Mouse (Mus musculus) inflammation-experienced regulatory T-cells, adult 6 months (primary cell): Measurements from ENCODE around the gene Olfr1493-ps1. TPM values are rescaled to one million over a fixed set of nuclear protein-coding genes. Genes with fewer than 3 reads are reported as not detected.

Experiments used
- ATAC-seq: one replicate; pipeline ENCODE4 v1.8.0; 2017
- polyA plus RNA-seq, 3 experiments: library from polyadenylated mRNA; unstranded; fragments of 100-300 nt; shearing (Covaris generic); gene quantifications; one replicate each; pipeline ENCODE4 v1.2.1; 2017

Gene Olfr1493-ps1
- polyA plus RNA-seq: not detected

DNA sequence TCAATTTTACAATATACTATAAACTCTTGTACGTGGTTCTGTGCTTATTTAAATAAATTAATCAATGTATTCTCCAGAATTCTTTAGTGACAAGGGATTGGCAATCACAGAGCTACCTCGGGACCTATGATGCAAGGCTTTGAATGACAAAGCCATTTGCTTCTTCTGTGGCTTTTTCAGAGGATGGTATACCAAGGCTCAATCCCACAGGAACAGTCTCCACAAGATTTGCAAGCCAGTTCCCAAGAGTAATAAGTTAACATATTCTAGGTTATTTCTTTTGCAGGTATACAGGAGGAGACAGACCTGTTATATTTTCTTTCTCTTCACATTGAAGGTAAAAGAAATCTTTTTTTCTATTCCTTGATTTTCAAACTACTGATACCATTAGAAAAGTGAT lies at the start of gene Olfr1493-ps1:
Gene Olfr1493-ps1, plus strand, starts transcription at position 301 of the 400 bp plus-strand sequence.
- no peak for ATAC-seq

DNA sequence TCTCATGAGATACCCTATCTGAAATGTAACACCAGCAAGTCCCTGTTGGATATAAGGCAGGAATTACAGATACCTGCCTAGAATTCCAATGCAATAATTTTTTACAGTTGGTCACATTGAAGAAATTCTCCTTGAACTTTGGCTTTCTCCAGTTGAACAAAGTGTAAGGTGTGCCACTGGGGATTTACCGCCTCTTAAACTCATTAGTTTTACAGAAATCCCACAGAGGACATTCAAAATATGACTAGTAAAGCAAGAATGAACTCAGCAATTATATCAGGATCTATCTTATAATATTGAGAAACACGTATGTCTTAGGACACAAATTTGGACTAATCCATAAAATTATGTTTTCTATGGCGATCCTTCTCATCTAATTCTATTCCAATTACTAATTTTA lies 26.1 kb upstream of the Olfr1493-ps1 start, which contains the start of gene Olfr1491:
Gene Olfr1491, plus strand, starts transcription at position 301 of the 400 bp plus-strand sequence.
- no peak for ATAC-seq

GRCm38 (mm10) chr19:13739428-13739827 lies 16.4 kb downstream of the Olfr1493-ps1 start, which contains the start of gene Olfr1494:
Olfr1494 (plus strand) TSS chr19:13739728.
- ATAC-seq: no peak

DNA sequence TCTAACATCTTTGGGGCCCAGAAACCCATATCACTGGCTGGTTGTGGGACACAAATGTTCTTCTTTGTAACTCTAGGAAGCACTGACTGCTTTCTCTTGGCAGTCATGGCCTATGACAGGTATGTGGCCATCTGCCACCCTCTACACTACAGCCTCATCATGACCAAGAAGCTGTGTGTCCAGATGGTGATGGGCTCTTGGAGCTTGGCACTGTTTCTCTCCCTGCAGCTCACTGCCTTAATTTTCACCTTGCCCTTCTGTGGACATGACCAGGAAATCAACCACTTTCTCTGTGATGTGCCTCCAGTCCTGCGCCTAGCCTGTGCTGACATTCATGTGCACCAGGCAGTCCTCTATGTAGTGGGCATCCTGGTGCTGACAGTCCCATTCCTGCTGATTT lies 26.3 kb downstream of the Olfr1493-ps1 start:
- ATAC-seq: no peak

GRCm38 (mm10) chr19:13764306-13764705 lies 41.2 kb downstream of the Olfr1493-ps1 start, which contains the start of gene Olfr1495:
Olfr1495 (plus strand) TSS chr19:13764606.
- ATAC-seq: no peak

- no peak for ATAC-seq
Measured at GRCm38 (mm10) chr19:13768565-13769276, 45.6 kb downstream of the Olfr1493-ps1 start.

DNA sequence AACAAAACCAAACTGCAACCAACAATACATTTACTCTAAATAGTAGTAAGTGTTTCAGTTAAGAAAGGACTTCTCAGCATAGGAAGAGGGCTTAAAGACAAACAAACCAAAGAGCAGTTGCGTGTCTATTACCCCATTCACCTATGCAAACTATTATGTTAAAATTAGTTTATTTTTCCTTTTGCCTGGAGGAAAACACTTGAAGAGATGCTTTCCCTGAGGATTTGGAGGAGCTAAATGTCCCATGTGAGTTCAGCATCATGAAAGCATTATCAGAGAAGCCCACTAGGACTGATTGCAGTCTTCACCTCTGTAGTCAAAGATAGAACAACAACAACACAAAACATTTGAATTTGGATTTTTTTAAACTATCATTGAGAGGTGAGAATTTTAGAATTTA lies 54.5 kb downstream of the Olfr1493-ps1 start, which contains the start of gene Olfr1496:
Gene Olfr1496, plus strand, starts transcription at position 301 of the 400 bp plus-strand sequence.
- no peak for ATAC-seq

Other genes starting within 250 kb of the Olfr1493-ps1 start
- not detected for gene Olfr1475, start 243.1 kb upstream of the Olfr1493-ps1 start, polyA plus RNA-seq
- under 1 TPM in 1 of 3 experiments, not detected in 2; 0.16 TPM for gene Olfr1477, start 222.7 kb upstream of the Olfr1493-ps1 start, polyA plus RNA-seq
- not detected for gene Olfr1480, start 195.4 kb upstream of the Olfr1493-ps1 start, polyA plus RNA-seq
- not detected for gene Olfr1484, start 139.8 kb upstream of the Olfr1493-ps1 start, polyA plus RNA-seq
- not detected for gene Olfr1487, start 105.9 kb upstream of the Olfr1493-ps1 start, polyA plus RNA-seq
- not detected for gene Olfr1489, start 91.7 kb upstream of the Olfr1493-ps1 start, polyA plus RNA-seq
- gene Olfr1490, start 72.2 kb upstream of the Olfr1493-ps1 start, polyA plus RNA-seq: not detected
- not detected for gene Olfr1491, start 26.0 kb upstream of the Olfr1493-ps1 start, polyA plus RNA-seq
- not detected for gene Olfr1494, start 16.4 kb downstream of the Olfr1493-ps1 start, polyA plus RNA-seq
- gene Olfr1495, start 41.3 kb downstream of the Olfr1493-ps1 start, polyA plus RNA-seq: under 1 TPM in 1 of 3 experiments, not detected in 2; 0.57 TPM
- gene Olfr1496, start 54.6 kb downstream of the Olfr1493-ps1 start, polyA plus RNA-seq: not detected
- gene Olfr1497, start 74.9 kb downstream of the Olfr1493-ps1 start, polyA plus RNA-seq: not detected
- gene Olfr1499, start 96.2 kb downstream of the Olfr1493-ps1 start, polyA plus RNA-seq: not detected
- gene Olfr1500, start 107.2 kb downstream of the Olfr1493-ps1 start, polyA plus RNA-seq: under 1 TPM in 2 of 3 experiments, not detected in 1; 0.35 to 0.55 TPM
- not detected for gene Olfr1501, start 127.4 kb downstream of the Olfr1493-ps1 start, polyA plus RNA-seq
- not detected for gene Olfr1502, start 138.5 kb downstream of the Olfr1493-ps1 start, polyA plus RNA-seq
- gene Olfr1504, start 174.7 kb downstream of the Olfr1493-ps1 start, polyA plus RNA-seq: not detected
- not detected for gene Olfr1505, start 190.3 kb downstream of the Olfr1493-ps1 start, polyA plus RNA-seq